Mouse (Mus musculus): ENCODE results near the gene Acta1.
A peak's percentile ranks its signal among the peaks of the same experiment; 100 is the strongest.

Acta1 gene

DNA sequence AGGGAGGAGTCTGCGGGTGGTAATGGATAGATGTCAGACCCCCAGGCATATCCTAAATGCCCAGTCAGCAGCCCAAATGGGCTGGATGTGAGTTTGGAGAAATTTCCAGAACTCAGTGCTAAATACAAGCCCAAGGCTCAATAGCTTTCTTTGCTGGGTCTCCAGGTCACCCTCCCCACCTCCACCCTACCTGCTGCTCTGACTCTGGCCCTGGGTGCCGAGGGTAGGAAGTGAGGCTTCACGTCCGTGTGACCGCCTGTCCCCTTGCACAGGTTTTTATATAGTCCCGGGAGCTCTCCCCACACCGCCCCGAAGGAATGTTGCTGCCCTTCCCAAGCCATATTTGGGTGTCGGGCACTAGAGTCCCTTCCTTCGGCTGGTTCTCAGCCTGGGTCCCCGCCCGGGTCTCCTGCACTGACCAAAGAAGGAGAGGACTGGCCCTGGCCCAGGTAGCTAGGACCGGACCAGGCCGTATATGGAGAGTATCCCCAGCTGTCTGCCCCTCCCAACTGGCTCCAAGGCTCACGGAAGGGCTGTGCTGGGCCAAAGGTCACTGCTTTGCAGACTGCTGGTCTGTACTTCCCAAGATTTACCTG lies at the start of gene Acta1:
Gene Acta1, minus strand, starts transcription at position 250 of the 596 bp plus-strand sequence.
- DNase-seq: no peak

DNA sequence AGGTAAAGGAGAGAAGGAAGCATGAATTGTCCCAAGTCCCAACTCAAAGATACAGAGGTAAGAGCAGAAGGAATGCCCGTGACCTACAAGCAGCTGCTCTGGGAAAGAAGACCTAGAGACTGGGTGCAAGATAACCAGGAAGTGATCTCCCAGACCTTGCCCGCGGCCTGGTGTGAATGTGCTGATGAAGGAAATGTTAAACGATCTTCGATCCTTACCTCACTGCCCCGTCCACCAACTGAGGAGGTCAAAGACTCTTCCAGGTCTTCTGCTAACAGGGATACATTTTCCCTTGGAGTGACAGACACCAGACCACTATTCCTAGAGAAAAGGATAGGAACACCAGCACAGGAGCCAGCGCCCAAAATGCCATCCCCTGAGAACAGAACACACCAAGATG lies 34.5 kb upstream of the Acta1 start:
- no peak for DNase-seq

DNA sequence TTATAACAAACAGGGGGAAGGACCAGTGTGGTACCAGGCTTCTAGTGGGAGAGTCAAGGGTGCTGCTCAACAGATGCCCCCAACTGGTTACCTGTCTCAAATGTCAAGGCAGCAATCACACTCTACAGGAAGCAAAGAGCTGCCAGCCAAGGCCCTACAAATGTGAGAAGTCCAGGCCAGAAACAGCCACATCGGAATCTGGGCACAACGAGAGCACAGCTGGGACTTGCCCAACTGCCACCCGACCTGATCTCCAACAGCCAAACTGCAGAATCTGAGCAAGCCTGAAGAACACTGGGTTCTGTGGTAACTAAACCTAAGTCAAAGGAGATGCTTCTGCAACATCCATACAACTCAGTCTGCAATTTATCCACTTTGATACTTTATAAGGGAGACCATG lies 31.1 kb upstream of the Acta1 start:
- DNase-seq: no peak

DNA sequence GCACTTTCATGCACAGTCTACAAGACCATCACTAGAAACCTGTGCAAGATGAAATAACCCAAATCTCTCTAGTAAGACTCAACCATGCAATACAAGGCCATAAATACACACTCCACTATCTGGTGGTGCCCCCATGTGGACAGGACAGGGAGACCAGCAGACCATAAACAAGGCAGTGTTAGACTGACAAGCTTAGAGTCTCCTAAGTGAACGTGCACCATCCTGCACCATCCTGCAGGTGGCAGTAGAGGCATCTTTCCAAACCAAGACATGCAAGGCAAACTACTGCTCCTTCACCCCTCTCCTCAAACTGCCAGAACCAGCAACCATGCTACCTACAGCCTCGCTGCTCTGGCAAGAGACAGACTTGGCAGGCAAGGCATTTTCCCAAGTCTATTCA lies 30.2 kb upstream of the Acta1 start:
- DNase-seq: peak; percentile 77

DNA sequence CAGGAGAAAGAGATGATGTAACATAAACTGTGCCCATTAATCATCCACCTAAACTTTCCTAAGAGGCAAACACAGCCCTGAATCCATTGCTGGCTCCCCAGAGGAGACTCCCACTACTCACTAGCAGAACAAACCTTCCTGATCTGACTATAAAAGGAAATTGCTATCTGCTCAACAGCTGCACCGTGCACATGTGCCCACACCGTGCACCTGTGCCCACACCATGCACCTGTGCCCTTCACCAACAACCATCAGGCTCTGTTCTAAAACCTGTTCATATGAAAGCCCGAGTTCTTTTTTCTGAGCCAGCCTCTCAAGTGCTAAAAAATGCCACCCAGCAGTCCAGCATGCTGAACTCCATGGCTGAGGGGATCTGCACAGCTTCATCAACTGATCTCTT lies 20.1 kb upstream of the Acta1 start:
- no peak for DNase-seq

DNA sequence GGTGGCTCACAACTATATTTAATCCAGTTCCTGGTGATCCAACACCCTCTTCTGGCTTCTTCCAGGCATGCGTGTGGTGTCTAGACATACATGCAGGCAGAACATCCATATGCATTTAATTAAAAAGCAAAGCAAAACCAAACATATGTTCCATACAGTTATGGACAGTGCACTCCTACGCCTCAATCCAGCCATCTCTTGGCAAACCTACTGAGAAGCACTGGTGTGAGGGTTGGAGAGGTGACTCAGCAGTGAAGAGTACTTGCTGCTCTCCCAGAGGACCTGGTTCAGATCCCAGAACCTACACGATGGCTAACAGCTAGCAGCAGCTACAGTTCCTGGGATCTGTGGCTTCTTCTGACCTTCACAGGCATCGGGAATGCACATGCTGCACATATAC lies 17.7 kb upstream of the Acta1 start:
- DNase-seq: peak; percentile 30

DNA sequence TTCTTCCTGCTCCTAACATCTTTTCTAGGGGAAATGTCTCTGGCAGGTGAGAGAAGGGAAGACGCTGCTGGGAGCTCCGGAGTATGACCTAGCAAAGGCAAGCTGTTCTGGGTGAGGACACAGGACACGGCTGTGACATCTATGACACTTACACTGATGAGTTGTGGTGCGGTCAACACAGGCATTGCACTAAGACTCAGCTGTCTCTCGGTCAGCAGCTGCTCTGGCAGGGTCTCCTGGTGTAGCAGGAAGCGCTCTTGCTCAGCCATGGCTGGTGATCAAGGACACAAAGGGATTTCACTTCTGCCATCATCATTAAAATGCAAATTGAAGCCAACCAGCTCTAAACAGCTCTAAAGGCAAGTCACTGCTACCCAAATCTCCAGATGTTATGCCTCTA lies 13.1 kb upstream of the Acta1 start:
- no peak for DNase-seq

DNA sequence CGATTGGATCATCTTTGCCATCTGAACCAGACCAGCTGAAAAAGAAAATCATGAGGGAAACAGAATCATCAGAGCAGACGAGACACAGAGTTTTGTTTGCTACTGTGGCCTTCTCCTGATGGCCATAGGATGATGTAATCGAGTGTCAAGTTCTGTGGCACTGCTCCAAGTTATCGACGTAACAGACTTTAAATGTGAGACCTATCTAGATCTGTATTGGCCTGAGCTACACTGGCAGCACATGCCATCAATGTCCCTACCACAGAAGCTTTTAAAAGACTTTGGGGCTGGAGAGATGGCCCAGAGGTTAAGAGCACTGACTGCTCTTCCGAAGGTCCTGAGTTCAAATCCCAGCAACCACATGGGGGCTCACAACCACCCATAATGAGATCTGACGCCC lies 8.1 kb upstream of the Acta1 start:
- DNase-seq: no peak

DNA sequence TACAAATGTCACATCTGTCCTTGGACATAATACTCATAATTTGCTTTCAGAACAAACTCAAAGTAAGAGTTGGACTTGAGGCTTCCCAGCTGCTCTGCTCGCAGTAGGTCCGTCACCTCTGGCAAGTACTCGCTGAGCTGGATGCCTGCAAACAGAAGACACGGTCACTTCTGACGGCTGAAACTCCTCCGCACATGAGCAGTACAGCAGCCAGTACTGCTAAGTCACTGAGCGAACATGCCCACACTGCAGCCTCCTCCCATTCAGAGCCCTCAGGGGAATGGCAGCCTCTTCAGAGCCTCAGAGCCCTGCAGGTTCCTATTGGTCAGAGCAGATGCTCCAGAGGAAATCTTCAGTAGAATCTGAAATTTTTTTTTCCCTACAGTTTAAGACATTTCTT lies 4.8 kb upstream of the Acta1 start:
- no peak for DNase-seq

DNA sequence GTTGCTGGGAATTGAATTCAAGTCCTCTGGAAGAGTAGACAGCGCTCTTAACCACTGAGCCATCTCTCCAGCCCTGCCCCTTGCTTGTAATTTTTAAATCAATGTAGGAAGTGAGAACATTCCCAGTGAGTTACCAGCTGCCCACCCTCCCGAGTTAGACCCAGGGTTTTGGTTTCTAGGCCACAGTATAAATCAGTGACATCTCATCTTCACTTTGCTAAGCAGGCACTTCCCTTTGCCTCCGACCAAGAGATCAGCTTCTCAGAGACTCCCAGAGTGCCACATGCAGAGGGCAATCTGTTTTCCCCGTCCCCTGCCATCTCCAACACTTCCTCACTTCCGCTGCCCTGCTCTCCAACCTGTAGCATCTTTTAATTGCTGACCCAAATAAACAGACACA lies 4.0 kb upstream of the Acta1 start:
- no peak for DNase-seq

DNA sequence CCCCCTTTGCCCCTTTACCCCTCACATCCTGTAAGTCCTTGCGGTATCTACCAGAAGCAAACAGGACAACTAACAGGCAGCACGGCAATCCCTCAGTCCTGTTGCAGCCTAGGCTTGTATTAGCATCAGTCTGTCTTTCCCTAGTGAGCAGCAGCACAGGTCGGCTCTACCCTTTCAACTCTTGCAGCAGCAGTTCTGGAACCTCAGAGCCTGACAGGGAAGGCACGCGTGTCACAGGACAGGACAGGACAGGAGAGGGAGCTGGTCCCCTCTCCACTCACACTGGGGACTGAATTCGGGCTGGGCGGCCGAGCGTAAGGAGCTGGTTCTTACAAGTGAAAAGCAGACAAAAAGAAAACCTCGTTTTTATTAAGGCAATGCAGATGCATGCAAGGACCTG lies 2.2 kb upstream of the Acta1 start:
- no peak for DNase-seq

DNA sequence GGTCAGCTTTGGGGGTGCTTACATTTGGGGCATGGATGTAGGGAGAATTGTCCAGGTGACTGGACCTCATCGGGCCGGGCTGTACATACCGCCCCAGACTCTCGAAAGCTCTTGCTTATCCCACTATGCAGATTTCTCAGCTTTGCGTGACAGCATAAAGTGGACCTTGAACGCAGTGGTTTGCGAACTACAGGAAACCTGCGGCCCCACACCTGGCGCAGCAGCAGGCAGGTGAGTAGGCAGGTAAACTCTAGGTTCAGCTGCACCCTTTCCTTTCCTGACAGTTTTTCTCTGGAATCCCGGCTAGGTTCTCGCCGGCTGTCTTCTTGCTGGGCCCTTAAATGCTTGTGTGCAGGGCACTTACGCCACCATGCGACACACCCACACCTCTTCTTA lies 1.8 kb upstream of the Acta1 start:
- no peak for DNase-seq

DNA sequence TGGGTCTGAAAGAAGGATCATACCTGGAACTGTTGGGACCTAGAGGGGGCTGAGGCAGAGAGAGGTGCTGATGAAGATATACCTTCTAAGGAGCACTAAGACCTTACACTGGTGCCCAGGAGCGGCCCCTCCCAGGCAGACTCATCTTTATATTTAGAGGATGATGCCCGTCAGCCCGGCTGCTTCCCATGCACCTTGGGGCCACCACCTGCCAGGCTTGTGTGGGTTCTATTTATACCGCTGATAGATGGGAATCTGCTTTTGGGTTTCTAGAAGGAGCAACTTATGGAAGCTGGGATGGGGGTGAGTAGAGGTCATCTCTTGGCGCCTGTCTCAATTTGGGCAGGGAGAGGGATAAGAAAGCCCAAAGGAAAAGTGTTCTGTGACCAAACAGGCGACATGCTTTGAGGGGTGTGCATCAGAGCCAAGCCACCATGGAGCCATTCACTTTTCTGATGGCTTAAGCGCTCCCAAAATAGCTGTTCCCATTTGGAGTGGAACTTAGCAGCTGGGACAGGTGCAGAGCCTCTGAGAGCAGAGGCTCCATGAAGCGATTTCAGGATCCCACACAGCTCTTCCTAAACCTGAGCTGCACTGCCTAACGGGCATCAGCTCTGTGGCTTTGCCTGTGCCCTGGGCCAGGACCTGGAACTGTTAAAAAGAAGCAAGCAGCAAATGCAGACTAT lies 1.3 kb upstream of the Acta1 start:
- DNase-seq: no peak

DNA sequence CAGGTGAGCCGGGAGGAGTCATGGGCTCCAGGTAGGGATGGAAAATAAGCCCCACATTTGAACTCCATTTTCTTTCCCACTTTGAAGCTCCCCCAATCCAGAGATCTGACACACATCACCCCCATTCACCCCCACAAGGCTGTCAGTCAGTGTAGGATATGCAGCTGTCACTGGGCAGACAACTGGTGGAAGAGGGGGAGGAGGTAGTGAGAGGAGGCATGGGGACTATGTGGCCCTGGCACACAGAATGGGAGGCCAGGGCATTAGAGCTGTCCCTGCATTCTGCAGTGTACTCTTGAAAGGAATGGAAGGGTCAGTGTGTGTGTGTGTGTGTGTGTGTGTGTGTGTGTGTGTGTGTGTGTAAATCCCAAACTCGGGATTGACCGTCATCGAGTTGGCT lies 679 bp upstream of the Acta1 start:
- no peak for DNase-seq

DNA sequence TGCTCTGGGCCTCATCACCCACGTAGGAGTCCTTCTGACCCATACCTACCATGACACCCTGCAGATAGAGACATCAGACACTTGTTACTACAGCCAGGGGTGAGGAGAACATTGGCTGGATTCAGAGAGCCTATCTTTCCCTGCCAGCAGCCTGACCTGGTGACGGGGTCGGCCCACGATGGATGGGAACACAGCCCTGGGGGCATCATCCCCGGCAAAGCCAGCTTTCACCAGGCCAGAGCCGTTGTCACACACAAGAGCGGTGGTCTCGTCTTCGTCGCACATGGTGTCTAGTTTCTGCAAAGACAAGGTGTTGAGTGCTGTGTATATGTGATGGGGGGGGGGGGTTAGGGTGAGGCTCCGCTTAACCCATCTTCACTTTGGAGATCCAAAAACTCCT lies 1.1 kb downstream of the Acta1 start:
- no peak for DNase-seq

DNA sequence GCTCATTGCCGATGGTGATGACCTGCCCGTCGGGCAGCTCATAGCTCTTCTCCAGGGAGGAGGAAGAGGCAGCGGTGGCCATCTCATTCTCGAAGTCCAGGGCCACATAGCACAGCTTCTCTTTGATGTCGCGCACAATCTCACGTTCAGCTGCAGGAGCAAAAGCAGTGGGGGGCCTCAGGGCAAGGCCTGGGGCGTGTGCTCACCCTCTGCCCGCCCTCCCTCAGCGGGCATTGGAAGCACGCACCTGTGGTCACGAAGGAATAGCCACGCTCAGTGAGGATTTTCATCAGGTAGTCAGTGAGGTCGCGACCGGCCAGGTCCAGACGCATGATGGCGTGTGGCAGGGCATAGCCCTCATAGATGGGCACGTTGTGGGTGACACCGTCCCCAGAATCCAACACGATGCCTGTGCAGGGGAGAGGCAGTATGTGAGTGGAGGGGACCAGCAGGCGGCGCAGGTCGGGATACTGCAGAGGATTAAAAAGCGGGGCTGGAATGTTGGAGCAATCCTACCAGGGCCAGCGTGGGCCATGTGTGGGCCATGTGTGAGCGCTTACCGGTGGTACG lies 1.9 kb downstream of the Acta1 start:
- no peak for DNase-seq

DNA sequence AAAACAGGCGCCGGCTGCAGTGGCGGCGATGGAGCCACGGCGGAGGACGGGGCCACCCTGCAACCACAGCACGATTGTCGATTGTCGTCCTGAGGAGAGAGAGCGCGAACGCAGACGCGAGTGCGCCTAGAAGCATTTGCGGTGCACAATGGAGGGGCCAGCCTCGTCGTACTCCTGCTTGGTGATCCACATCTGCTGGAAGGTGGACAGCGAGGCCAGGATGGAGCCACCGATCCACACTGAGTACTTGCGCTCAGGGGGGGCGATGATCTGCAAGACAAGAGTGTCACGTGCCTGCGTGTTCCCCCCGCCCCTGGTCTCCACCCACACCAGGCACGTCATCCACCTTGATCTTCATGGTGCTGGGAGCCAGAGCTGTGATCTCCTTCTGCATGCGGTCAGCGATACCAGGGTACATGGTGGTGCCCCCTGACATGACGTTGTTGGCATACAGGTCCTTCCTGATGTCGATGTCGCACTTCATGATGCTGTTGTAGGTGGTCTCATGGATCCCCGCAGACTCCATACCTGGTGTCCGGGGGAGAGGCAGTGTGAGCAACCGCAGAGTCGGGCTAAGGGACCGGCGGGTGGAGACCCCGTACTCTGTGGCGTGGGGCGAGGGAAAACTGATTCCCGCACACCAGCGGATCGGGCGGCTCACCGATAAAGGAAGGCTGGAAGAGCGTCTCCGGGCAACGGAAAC lies 2.5 kb downstream of the Acta1 start:
- peak; percentile 85 for DNase-seq

DNA sequence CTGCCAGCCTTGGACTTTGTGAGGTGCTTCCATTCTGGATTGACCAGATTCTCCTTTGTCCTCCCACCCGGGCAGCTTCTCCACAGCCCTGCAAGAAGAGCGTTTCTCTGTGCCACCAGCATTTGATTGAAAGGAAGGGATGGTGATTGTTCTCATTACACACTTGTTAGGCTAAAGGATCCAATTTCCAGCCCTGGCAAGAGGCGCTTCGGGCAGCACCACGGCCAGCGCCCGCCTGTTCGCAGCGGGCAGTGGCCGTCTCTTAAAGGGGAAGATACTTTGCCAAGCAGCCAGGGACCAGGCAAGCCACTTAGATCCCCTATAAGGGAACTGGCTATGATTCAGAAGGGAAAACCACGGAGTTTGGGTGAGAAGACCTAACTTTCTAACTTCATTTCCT lies 3.3 kb downstream of the Acta1 start:
- DNase-seq: no peak

DNA sequence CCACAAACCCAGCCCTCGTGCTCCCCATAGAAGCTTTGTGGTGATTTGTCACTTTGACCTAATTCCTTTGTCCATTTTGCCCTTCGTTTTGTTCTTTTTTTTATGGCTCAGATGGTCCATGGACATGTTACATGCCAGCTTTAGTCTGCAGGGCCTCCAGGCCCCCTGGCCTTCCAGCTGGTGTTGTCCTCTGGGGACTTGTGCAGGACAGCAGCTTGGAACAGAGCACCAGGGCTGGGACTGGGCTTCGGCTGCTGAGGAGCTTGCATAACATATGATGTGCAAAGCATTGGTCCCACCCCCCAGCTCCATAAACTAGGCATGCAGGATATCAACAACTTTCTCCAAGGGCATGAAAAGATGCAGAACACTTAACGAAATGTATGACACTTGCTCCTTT lies 4.8 kb downstream of the Acta1 start:
- no peak for DNase-seq

DNA sequence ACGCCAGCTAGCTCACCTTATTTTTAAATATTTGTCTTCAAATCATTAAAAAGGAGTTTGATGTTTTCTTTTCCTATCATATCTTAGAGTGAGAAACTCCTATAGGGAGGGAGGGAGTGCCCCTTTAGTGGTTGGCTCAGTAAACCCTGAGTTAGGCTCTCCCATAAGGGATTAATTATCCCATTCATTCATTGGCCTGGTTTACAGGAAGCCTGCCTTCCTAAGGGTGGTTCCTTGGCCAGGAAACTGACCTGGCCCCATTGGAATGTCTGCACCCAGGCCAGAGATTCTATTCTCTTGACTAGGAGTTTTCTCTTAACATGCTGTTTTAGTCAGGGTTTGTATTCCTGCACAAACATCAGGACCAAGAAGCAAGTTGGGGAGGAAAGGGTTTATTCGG lies 6.6 kb downstream of the Acta1 start:
- no peak for DNase-seq

DNA sequence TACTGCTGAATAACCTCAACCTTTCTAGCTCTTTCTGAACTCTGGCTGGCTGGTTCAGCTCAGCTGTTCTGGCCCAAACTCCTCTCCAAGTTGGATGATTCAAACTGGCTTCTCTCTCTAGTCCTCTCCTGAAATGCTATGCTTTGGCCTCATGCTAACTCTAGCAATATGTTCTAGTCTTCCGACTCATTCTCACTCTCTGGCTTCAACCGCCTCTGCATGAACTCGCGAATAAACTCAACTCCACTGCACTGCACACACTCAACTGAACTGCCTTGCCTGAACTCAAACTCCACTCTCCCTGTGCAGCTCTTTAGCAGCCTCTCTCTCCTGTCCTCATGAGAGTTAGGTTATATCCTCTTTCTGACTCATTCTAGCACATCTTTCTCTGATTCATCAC lies 7.4 kb downstream of the Acta1 start:
- DNase-seq: no peak

DNA sequence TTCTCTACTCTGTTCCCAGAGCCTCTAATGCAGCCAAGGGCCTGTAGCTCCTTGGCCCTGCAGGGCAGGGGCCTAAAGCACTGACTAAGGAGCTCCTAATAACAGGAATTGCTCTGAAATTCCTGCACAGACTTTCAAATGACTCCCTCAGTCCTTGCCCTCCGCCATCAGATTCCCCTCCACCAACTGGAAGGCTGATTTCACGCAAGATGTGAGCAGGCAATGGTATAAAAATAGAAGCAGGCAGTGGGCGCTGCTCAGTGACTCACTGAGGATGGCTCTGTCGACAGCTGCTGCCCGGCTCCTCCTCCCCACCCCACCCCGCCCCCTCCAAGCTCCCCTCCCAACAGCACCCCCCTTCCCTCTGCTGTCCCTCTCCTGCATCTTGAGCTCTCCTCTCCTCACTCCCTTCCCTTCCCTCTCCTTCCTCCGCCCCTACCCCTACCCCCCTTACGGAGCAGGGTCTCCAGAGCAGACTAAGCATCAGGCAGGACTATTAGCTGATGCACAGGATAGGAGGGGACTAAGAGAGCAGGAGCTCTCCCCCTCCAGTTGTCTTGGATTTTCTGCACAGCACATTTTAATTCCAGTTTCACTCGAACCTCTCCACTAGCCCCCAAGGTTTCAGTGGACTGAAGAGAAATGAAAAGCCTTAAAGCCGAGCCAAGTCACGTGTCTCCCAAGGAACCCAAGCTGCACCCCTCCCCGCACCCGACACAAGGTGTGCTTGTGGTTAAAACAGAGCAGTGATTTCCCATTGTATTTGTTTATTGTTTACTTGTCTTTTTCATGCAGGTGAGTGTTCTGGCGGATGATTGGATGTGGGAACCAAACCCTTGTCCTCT lies 9.6 kb downstream of the Acta1 start:
- peak; percentile 82 for DNase-seq

DNA sequence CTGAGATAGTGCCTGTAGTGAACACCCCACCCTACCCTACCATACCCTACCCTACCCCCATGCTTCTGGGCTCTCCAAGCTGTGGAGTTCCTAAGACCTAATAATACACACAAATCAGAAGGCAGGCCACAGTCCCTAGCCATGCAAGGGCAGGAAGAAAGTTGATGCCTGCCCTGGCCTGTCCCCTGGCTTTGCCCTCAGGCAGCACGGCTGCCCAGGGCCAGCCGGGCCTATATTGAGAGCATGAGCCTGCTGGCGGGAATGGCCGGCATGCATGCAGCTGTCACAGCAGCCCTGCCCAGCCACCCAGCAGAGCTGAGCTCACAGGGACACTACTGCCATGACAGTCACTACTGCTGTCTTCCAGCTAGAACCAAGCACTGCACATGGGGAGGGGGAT lies 11.5 kb downstream of the Acta1 start:
- DNase-seq: no peak
